Mouse (Mus musculus) brown adipose tissue, adult 24 weeks (tissue): ENCODE measurements at regions not wholly inside any gene's neighbourhood (a gene's known extent, or its start where the extent isn't known, plus 50 kb on each side); places are given as distances from the start of the nearest gene placed in this dataset.

ENCODE experiments used
- H3K27ac ChIP-seq: fragments of 200-500 bp; replicated peaks from 2 replicates; pipeline ENCODE4 v1.5.1; 2012; ENCODE audit warnings: low read depth, mild to moderate bottlenecking, low read length
- H3K4me1 ChIP-seq: fragments of 200-500 bp; 2 replicates; pipeline ENCODE4 v1.6.1; 2012; ENCODE audit warnings: low read length, mixed read lengths; ENCODE audit not compliant: control insufficient read depth, insufficient read depth, insufficient read length
- H3K4me3 ChIP-seq: fragments of 200-500 bp; 2 replicates; pipeline ENCODE4 v1.5.1; 2012; ENCODE audit warnings: low read depth, mild to moderate bottlenecking, low read length, moderate library complexity; ENCODE audit not compliant: insufficient read depth

DNA sequence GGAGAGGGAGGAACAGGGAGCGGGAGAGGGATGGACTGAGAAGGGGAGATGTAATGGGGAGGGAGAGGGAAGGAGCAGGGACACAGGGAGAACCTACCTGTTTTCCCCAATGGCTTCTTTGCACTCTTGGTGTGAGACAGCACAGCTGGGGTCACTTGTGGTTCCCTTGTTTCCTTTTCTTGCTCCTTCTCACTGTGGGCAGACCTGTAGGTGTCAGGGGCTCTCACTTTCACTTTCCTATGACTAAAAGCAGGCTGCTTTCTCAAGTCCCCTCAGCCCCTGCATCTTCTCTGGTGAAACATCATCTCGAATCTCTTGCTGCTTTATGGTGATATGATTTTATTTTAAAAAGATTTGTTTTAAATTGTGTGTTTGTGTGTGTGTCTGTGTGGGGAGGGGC is 458.3 kb downstream of the Zfp704 start:
- H3K27ac ChIP-seq: no peak overlapping the region
- H3K4me3 ChIP-seq: no peak overlapping the region
- H3K4me1 ChIP-seq: no peaks in the 10 kb centered on the region

DNA sequence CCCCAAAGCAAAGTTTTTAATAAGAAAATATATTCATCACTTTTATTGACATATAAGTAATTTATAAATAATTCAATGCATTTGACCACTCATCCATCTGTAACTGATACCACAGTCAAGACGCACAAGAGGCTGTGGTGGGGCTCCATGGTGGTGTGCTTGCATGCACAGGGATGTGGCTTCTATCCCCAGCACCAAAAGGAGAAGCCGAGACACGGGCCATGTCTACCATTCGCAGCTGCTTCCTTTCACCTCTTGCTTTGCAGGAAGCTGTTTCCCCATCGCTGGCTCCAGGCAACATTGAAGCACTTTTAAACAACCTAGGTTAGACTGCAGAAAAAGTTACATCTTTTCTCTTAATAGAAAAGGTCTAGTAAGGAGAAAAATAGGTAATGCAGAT is 461.3 kb downstream of the Zfp704 start:
- H3K4me3 ChIP-seq: no peak overlapping the region
- H3K4me1 ChIP-seq: no peaks in the 10 kb centered on the region
- no peak overlapping the region for H3K27ac ChIP-seq

DNA sequence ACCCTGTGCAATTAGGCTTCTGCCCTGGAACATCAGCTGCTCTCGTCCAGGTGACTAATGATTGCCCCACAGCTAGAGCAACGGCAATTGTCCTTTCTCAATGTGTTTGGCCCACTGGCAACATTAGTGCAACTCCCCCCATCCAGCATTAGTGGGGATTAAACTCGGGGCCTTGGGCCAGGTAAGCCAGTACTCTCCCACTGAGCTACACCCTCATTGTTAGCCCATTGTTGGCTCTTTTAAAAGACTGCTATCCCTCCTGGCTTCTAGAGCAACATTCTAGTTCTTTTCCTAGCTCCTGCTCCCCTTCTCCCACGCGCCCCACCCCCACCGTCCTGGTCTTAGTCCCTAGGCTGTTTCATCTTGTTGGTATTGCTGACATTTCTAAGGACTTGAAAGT is 463.4 kb downstream of the Zfp704 start:
- H3K4me3 ChIP-seq: no peak overlapping the region
- H3K27ac ChIP-seq: no peak overlapping the region
- no peaks in the 10 kb centered on the region for H3K4me1 ChIP-seq

GRCm38 (mm10) chr3:9145612-9146011 is 464.3 kb downstream of the Zfp704 start:
- Histone ChIP-seq H3K4me3 (no peak overlapping the region), H3K27ac (no peak overlapping the region), H3K4me1 (no peaks in the 10 kb centered on the region)

GRCm38 (mm10) chr3:9141836-9142235 is 468.0 kb downstream of the Zfp704 start:
- Histone ChIP-seq H3K4me3 (no peak overlapping the region), H3K4me1 (no peaks in the 10 kb centered on the region), H3K27ac (no peak overlapping the region)

DNA sequence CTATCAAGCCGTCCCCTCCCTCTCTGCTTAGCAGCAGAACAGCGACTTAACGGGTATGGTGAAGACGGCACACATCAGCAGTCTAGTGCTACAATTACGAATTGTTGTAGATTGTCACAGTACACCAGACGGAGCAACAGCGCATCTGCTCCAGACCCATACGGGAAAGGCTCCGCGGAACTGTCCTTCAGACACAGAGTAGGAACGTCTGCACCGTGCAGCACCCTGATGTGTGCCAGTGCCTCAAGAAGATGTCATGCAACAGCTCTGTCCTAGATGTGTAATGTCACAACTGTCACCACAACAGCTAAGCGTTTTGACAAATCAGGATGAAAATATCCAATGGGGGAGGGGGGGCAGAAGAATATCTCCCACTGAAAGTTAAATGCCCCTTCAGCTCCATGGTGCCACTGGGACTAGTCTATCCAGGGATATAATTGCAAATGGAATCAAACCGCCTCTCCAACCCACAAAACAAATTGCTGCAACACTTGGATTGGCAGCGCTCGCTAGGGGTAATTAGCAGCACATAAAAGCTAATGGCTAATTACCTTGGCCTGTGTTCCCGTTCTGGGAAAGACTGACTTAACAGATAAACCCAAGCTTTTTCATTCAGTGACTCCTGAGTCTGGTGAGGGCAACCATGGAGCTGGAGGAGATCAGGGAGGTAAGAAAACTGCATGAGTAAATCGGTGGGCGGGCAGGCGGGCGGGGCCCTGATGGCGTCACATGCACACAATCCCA is 472.6 kb downstream of the Zfp704 start:
- Histone ChIP-seq H3K4me3 (no peak overlapping the region), H3K4me1 (no peaks in the 10 kb centered on the region), H3K27ac (no peak overlapping the region)

DNA sequence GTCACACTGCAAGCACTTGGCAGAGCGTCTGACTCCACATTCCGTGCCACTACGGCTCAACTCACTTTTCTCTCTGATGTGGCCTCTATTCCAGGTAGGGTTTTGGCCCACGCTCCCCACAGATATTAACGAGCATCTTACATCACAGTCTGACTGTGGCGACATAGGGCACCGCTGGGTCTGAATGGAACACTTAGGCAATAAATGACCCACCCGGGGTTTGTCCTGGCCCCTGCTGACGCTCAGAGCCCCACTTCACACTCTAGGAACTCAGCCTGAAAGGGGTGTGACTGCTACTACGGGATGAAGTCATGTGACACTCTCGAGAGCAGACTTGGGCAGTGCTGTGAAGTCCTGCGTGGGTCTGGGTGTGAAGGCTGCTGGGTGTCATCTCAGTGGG is 475.9 kb downstream of the Zfp704 start:
- Histone ChIP-seq H3K4me3 (no peak overlapping the region), H3K27ac (no peak overlapping the region), H3K4me1 (no peaks in the 10 kb centered on the region)

DNA sequence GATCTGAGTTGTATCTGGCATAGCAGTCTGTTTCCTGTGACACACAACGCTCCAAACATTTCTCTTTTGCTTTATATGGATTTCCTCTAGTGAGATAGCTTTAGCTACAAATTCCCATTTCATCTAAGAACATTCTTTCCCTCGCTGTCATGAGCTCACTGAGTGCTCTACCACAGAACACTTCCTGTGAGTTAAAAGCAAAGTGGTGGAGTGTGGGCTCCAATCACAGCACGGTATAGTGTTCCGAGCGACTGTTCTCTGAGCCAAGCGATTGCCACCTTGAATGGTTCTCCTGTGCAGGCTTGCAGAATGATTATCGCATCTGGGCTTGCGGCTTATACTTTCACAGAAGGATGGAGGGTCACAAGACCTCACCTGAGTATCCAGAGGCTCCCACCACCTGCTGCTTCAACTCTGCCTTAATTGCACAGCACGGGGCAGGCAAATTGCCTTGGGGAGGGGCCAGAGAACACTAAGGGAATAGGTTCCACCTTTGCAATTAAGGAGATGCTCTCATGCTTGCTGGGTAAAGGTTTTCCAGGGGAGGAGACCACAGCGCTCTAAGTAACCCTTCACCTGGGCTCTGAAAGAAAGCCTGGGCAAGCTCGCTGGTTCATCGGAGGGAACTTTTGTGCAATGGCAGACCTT is 477.7 kb downstream of the Zfp704 start:
- Histone ChIP-seq H3K4me3 (no peak overlapping the region), H3K27ac (no peak overlapping the region), H3K4me1 (no peaks in the 10 kb centered on the region)

DNA sequence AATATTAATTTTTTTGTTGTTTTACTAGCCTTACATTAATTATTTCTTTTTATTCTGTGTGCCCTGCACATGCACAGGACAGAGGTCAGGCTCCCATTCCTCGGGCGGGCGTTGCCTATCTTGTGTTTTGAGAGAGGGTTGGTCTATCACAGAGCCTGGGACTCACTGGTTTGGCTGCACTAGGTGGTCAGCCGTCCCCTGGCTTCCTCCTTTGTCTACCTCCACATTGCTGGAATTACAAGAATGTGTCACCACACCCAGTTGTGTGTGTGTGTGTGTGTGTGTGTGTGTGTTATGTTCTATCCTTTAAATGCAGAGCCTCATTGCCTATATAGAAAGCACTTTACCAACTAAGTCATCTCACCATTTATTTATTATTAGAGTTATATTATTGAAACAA is 478.5 kb downstream of the Zfp704 start:
- no peak overlapping the region for H3K27ac ChIP-seq
- H3K4me1 ChIP-seq: no peaks in the 10 kb centered on the region
- H3K4me3 ChIP-seq: no peak overlapping the region

- Histone ChIP-seq H3K4me1 (no peaks in the 10 kb centered on the region), H3K4me3 (no peak overlapping the region), H3K27ac (no peak overlapping the region)
Measured at GRCm38 (mm10) chr3:9128407-9128806, 481.5 kb downstream of the Zfp704 start.

- no peak overlapping the region for H3K27ac ChIP-seq
Measured at GRCm38 (mm10) chr3:9123079-9123478, 486.8 kb downstream of the Zfp704 start.

DNA sequence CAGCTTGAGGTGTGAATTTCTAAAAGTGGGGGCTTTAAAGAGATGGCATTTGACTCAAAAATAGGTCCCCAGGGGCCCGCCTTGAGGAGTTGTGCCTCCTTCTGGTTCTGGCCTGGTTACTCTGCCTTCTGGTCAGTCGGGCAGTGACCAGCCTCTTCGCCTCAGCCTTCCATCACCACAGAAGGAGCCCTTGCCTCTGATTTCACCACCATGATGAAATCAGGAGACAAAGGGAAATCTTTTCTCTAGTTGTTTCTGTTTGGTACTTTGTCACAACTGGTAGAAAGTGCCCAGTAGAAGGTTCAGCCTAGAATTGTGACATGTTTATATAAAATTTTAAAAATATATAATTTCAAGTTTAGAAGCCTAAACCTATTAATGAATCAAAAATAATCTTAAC is 492.0 kb downstream of the Zfp704 start:
- H3K4me3 ChIP-seq: no peak overlapping the region
- H3K27ac ChIP-seq: no peak overlapping the region
- no peaks in the 10 kb centered on the region for H3K4me1 ChIP-seq

More at GRCm38 (mm10) chr3:9123079-9123478, 486.8 kb downstream of the Zfp704 start:
- H3K4me3 ChIP-seq: no peak overlapping the region
- no peaks in the 10 kb centered on the region for H3K4me1 ChIP-seq

- H3K4me3 ChIP-seq: no peak overlapping the region
- H3K4me1 ChIP-seq: no peaks in the 10 kb centered on the region
- H3K27ac ChIP-seq: no peak overlapping the region
Measured at GRCm38 (mm10) chr3:9113410-9113809, 496.5 kb downstream of the Zfp704 start.

GRCm38 (mm10) chr3:9110741-9111140 is 499.1 kb downstream of the Zfp704 start:
- Histone ChIP-seq H3K4me1 (no peaks in the 10 kb centered on the region), H3K27ac (no peak overlapping the region), H3K4me3 (no peak overlapping the region)

GRCm38 (mm10) chr3:9109991-9110390 is 499.9 kb downstream of the Zfp704 start:
- no peak overlapping the region for H3K27ac ChIP-seq
- no peak overlapping the region for H3K4me3 ChIP-seq
- H3K4me1 ChIP-seq: no peaks in the 10 kb centered on the region

- no peak overlapping the region for H3K4me3 ChIP-seq
- H3K27ac ChIP-seq: no peak overlapping the region
- no peaks in the 10 kb centered on the region for H3K4me1 ChIP-seq
Measured at GRCm38 (mm10) chr3:9109485-9109884, 500.4 kb downstream of the Zfp704 start.
